Mouse (Mus musculus) G1E (cell line): ENCODE results near the gene Asphd1.

ENCODE experiments used
- POLR2AphosphoS5 ChIP-seq: IDR thresholded peaks from 2 replicates; pipeline ENCODE4 v1.6.1; 2012; ENCODE audit warnings: low read depth, low read length, inconsistent platforms; ENCODE audit not compliant: insufficient replicate concordance
- TAL1 ChIP-seq: conservative IDR thresholded peaks from 2 replicates; pipeline ENCODE4 v1.6.1; 2012; ENCODE audit warnings: low read depth, low read length, inconsistent platforms, mixed read lengths

DNA sequence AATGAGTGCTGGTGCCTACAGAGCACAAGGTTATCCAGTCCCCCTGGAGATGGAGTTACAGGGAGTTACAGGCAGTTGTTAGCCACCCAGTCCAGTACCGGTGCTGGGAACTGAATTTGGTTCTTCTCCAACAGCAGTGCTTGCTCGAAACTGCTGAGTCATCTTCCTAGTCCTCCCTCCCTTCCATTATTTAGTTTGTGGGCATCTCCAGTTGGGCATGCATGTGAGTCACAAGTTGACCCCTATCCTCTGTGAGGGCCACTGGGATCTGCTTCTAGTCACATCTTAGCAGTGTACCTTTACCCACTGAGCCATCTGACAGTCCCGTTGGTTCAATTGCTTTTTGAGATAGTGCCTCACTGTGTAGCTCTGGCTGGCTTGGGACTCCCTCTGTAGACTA, 43.8 kb downstream of the Asphd1 start:
- TF ChIP-seq TAL1 (no peak), POLR2AphosphoS5 (no peak)
